Mouse (Mus musculus): ENCODE measurements around the gene Mylpf. TPM values are rescaled to one million over a fixed set of nuclear protein-coding genes. Genes with fewer than 3 reads are reported as not detected.
A peak's percentile ranks its signal among the peaks of the same experiment; 100 is the strongest.

Mylpf gene
- polyA plus RNA-seq, 1 experiment from 2014 or later: 37.6 TPM

DNA sequence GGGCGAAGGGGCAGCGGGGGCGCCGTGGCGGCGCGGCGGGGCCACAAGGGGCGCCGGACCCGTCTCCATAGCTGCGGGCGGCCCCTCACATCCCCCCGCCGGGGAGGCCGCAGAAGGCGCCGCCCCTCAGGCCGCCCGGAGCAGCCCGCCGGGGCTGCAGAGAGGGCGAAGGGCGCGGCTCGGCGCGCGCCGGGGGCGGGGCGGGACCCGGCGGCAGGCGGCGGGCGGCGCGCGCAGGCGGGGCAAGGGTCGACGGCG is 466 bp upstream of the Mylpf start, which contains the start of gene Tbc1d10b:
Gene Tbc1d10b (minus strand): TSS at position 174 of the 258 bp plus-strand sequence.
- Histone ChIP-seq H3K4me2 (peak within 1 kb of the TSS; percentile 91), H3K36me3 (peaks cover 27% of the 10 kb centered on the region), H3K9ac (peak within 1 kb of the TSS; percentile 98), H3K9me3 (replicated peaks) (no peaks in the 10 kb centered on the region), H3K4me3 (peak within 1 kb of the TSS; percentile 96), H3K27ac (peak within 1 kb of the TSS; percentile 99), H3K4me1 (peaks cover 59% of the 10 kb centered on the region), H3K27me3 (replicated peaks) (no peaks in the 10 kb centered on the region)
- peak; percentile 54 for ATAC-seq
- 2% methylated on average over 27 of the region's 44 CpGs for WGBS (ENCODE audit: insufficient replicate concordance)

DNA sequence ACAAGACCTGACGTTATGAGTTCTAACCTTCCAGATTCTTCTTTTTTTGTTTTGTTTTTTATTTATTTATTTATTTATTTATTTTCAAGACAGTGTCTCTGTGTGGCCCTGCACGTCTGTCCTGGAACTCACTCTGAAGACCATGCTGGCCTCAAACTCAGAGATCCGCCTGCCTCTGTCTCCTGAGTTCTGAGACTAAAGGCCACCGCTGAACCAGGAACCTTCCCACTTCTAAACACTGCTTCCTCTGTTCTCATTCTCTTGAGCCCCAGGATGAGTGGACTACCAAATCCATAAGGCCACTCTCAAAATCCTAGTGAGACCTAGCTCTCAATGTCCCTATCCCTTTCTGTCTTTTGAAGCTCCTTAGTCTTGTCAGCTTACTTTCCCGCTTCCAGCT is 1.2 kb downstream of the Mylpf start:
- ATAC-seq: no peak
- peak overlapping the region; percentile 99 for H3K27ac ChIP-seq
- H3K9me3 ChIP-seq (replicated peaks): no peaks in the 10 kb centered on the region
- peaks cover 65% of the 10 kb centered on the region for H3K4me1 ChIP-seq
- peak overlapping the region; percentile 98 for H3K9ac ChIP-seq
- peak overlapping the region; percentile 96 for H3K4me3 ChIP-seq
- H3K36me3 ChIP-seq: peaks cover 13% of the 10 kb centered on the region
- WGBS (ENCODE audit: insufficient replicate concordance): 69% methylated on average over 5 of the region's 5 CpGs
- no peaks in the 10 kb centered on the region for H3K27me3 ChIP-seq (replicated peaks)
- peak overlapping the region; percentile 91 for H3K4me2 ChIP-seq

DNA sequence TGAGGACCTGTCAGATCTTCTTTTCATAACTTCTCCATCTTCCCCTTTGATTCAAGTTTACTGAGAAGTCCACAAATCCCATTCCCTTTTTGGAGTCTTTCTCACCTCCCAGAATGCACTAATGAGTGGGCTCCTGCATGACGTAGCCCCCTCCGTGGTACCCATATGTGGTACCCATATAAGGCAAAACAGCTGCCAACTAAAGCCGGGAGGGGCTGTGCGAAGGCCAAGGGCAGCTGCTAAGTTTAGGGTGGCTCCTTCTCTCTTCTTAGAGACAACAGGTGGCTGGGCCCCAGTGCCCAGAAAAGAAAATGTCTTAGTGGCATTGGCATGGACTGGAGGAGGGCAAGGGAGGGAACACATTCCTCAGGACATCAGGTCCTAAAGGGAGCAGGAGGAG is 1.6 kb downstream of the Mylpf start:
- peaks cover 65% of the 10 kb centered on the region for H3K4me1 ChIP-seq

DNA sequence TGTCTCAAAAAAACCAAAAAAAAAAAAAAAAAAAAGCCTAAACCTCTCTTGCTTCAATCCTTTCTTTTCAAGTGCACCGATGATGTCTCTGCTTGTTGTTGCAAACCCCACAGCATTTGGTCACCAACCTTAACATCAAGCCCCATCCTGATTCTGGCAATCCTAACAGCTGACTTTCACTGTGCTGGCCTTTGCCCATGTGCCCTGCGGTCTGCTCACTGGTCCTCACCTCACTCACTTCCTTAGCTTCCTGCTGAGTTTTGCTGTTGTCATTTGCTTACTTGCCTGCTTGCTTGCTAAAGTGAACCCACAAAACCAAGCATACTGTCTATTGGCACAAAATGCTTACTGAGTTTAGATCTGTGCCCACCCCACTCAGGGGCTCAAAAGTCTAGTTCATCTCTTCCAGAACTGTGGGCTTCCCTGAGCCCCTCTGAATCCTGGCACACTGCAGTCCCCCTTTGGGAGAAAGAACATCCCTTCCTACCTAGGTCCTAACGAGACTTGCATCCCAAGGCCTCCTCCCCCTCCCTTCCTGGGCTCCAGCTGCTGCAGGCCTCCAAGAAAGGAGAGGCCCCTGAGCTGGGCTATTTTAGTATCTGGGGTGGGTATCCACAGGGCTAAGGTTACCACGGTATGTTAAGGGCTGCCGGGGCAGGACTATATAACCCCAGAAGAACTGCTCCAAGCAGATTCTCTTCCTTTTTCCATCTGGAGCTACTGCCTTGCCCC is 2.5 kb downstream of the Mylpf start:
- no peaks in the 10 kb centered on the region for H3K27me3 ChIP-seq (replicated peaks)
- no peaks in the 10 kb centered on the region for H3K9me3 ChIP-seq (replicated peaks)
- H3K27ac ChIP-seq: no peak overlapping the region; the same call in 1 of the 2 replicates
- no peak for ATAC-seq
- no peak overlapping the region for H3K4me3 ChIP-seq
- WGBS (ENCODE audit: insufficient replicate concordance): 79% methylated on average over 5 of the region's 5 CpGs
- H3K36me3 ChIP-seq: peaks cover 3% of the 10 kb centered on the region; the same call in 1 of the 2 replicates
- H3K4me2 ChIP-seq: no peak overlapping the region
- H3K4me1 ChIP-seq: peaks cover 64% of the 10 kb centered on the region
- H3K9ac ChIP-seq: no peak overlapping the region

More for the DNA sequence above, 1.6 kb downstream of the Mylpf start:
- peak overlapping the region; percentile 99 for H3K27ac ChIP-seq
- no peak for ATAC-seq
- no peaks in the 10 kb centered on the region for H3K9me3 ChIP-seq (replicated peaks)
- H3K36me3 ChIP-seq: peaks cover 9% of the 10 kb centered on the region
- no peaks in the 10 kb centered on the region for H3K27me3 ChIP-seq (replicated peaks)
- WGBS (ENCODE audit: insufficient replicate concordance): 90% methylated on average over 4 of the region's 4 CpGs
- peak overlapping the region; percentile 91 for H3K4me2 ChIP-seq
- peak overlapping the region; percentile 96 for H3K4me3 ChIP-seq
- H3K9ac ChIP-seq: peak overlapping the region; percentile 98

DNA sequence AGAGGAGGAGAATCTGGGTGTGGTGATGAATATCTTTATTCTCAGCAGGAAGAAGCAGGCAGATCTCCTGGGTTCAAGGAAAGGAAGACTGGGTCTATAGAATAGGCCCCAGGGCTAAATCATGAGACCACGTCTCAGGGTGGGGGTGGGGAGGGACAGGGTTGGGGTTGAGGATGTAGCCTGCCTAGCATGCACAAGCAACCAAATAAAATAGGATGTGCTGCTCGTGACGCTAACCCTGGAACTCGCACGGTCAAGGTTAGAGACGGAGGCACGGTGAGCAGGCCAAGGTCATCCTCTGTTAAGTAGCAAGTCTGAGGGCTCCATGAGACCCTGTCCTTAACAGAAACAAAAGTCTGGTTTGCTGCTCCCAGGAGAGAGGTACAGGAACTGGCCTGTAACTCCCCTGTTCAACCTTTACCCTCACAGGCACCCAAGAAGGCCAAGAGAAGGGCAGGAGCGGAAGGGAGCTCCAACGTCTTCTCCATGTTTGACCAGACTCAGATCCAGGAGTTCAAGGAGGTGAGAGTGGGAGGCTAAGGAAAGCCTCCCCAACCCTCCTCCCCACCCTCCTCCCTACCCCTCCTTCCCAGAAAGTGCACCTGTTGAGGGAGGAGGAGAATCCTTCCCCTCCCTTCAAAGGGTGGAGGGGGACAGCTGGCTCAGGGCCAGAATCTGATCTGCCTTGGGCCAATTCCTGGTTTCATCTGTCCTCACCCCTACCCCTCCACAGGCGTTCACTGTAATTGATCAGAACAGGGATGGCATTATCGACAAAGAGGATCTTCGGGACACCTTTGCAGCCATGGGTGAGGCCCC is 4.0 kb downstream of the Mylpf start:
- H3K27ac ChIP-seq: no peak overlapping the region
- H3K9me3 ChIP-seq (replicated peaks): no peaks in the 10 kb centered on the region
- no peak overlapping the region for H3K4me3 ChIP-seq
- no peaks in the 10 kb centered on the region for H3K36me3 ChIP-seq
- H3K4me2 ChIP-seq: no peak overlapping the region
- H3K27me3 ChIP-seq (replicated peaks): no peaks in the 10 kb centered on the region
- 82% methylated on average over 12 of the region's 12 CpGs for WGBS (ENCODE audit: insufficient replicate concordance)
- ATAC-seq: no peak
- H3K4me1 ChIP-seq: peaks cover 68% of the 10 kb centered on the region
- H3K9ac ChIP-seq: no peak overlapping the region

DNA sequence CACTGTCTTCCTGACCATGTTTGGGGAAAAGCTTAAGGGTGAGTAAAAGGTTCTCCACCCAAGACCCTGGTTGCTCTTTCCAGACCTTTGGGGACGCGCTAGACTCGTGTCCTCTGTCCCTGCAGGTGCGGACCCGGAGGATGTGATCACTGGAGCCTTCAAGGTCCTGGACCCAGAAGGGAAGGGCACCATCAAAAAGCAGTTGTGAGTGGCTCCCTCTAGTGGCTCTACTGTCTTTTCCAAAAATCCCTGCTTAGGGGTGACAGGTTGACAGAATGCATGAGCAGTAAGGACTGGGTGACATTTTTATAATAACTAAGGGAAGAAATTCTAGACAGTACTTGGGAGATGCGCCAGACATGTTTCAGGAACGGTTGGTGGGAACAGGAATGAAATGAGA is 4.8 kb downstream of the Mylpf start:
- Histone ChIP-seq H3K27ac (no peak overlapping the region), H3K36me3 (no peaks in the 10 kb centered on the region), H3K4me3 (no peak overlapping the region), H3K9ac (no peak overlapping the region), H3K27me3 (replicated peaks) (no peaks in the 10 kb centered on the region), H3K4me2 (no peak overlapping the region), H3K9me3 (replicated peaks) (no peaks in the 10 kb centered on the region), H3K4me1 (peaks cover 76% of the 10 kb centered on the region)
- no peak for ATAC-seq
- WGBS (ENCODE audit: insufficient replicate concordance): 27% methylated on average over 7 of the region's 7 CpGs

DNA sequence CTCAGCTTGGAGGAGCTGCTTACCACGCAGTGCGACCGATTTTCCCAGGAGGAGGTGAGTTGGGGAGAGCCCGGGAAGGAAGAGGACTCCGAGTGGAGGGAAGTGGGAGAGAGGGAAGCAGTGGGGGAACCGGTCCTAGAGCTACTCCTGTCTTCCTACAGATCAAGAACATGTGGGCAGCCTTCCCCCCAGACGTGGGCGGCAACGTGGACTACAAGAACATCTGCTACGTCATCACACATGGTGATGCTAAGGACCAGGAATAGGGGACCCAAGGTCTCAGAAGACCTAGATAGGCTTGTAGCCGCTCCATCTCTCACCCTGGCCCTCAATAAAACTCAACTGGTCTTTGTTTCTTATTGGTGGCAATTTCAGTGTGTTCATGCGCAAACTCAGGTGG is 5.2 kb downstream of the Mylpf start:
- 64% methylated on average over 12 of the region's 12 CpGs for WGBS (ENCODE audit: insufficient replicate concordance)
- Histone ChIP-seq H3K4me2 (no peak overlapping the region), H3K27ac (no peak overlapping the region), H3K9me3 (replicated peaks) (no peaks in the 10 kb centered on the region), H3K4me3 (no peak overlapping the region), H3K36me3 (no peaks in the 10 kb centered on the region), H3K4me1 (peaks cover 81% of the 10 kb centered on the region), H3K9ac (no peak overlapping the region), H3K27me3 (replicated peaks) (no peaks in the 10 kb centered on the region)
- no peak for ATAC-seq

DNA sequence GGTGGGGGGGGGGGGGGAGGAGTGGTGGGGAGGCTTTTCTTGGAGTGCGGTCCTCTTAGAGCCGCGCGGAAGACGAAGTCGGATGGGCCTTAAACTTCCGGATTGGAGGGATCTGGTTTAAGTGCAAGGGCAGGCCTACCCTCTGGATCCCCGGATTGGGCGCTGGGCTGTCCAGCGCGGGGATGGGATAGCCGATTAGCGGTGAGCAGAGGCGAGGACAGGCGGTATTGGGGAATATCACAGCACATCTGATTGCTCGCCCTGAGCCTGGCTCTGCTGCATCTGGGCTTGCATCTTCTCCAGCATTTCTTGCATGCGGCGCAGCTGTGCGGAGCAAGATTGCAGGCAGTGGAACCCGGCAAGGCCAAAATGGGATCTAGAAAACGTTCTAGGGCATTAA is 5.8 kb downstream of the Mylpf start:
- Histone ChIP-seq H3K4me2 (peak overlapping the region; percentile 61), H3K4me3 (no peak overlapping the region), H3K9ac (peak overlapping the region; percentile 37; the same call in 1 of the 2 replicates), H3K9me3 (replicated peaks) (no peaks in the 10 kb centered on the region), H3K27me3 (replicated peaks) (no peaks in the 10 kb centered on the region), H3K4me1 (peaks cover 83% of the 10 kb centered on the region), H3K36me3 (no peaks in the 10 kb centered on the region), H3K27ac (peak overlapping the region; percentile 39; the same call in 1 of the 2 replicates)
- 58% methylated on average over 21 of the region's 21 CpGs for WGBS (ENCODE audit: insufficient replicate concordance)
- ATAC-seq: no peak

DNA sequence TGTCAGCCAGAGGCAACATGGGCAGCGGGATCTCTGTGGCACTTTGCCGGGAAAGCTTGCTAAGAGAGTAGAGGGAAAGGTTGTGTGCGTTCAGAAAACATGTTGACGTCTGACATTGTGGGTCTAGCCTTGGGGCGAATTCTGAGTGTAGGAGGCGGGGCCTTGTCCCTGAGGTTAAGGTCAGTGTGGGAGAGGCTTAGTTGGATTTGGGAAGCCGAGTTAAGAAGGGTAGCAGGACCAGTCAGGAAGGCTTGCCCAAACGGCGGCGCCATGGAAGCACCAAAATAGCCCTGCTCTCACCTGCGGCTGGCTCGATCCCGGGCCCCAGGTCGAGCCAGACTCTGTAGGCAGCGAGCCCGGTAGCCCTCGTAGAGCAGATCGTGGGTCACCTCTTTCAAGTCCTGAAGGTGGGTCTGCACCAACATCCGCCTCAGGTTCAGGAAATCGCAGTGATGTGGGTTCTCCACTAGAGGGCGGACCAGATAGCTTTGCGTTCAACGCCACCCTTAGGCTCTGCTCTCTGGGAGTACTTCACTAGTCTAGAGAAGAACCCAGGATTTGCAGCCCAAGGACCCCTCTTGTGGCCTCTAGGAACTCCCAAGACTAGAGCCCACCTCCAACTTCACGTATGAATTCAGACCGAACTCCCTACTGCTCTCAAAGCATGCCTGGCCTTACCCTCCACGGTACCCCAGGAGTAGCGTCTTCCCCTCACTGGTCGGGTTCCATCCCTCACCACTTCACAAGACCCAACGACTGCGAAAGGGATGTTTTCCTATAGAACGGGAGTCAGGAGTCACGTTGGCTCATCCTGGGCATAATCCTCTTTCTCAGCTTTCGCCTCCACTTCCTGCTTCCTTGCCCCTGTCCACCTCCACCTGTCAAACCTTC is 6.5 kb downstream of the Mylpf start:
- H3K4me2 ChIP-seq: peak overlapping the region; percentile 61
- H3K27ac ChIP-seq: peak overlapping the region; percentile 39
- H3K9ac ChIP-seq: peak overlapping the region; percentile 37; the same call in 1 of the 2 replicates
- H3K27me3 ChIP-seq (replicated peaks): no peaks in the 10 kb centered on the region
- H3K36me3 ChIP-seq: no peaks in the 10 kb centered on the region
- H3K4me3 ChIP-seq: peak overlapping the region; percentile 31
- peak; percentile 33 for ATAC-seq
- peaks cover 77% of the 10 kb centered on the region for H3K4me1 ChIP-seq
- WGBS (ENCODE audit: insufficient replicate concordance): 27% methylated on average over 33 of the region's 33 CpGs
- no peaks in the 10 kb centered on the region for H3K9me3 ChIP-seq (replicated peaks)

DNA sequence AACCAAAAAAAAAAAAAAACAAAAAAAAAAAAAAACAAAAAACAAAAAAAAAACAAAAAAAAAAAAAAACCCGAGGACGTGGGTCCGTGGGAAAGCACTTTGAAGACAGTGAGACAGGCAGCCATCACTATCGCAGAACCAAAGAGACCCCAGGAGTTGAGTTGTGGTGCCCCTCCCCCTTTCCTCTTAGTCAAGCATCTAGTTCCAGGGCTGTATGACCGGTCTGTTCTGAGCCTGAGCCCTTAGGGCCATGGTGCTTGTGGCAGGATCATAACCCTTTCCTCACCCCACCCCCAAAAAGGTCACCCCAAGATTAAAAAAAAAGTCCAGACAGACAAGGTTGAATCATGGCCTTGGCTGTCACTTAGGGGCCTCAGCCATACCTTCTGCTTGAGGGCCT is 7.6 kb downstream of the Mylpf start:
- Histone ChIP-seq H3K36me3 (no peaks in the 10 kb centered on the region), H3K9ac (no peak overlapping the region), H3K4me2 (0 out of 2 replicates have a peak overlapping the region, but pooled peaks have one; percentile 51), H3K4me1 (peaks cover 68% of the 10 kb centered on the region), H3K9me3 (replicated peaks) (no peaks in the 10 kb centered on the region), H3K27ac (peak overlapping the region; percentile 90), H3K27me3 (replicated peaks) (no peaks in the 10 kb centered on the region), H3K4me3 (no peak overlapping the region)
- WGBS (ENCODE audit: insufficient replicate concordance): 87% methylated on average over 5 of the region's 5 CpGs
- no peak for ATAC-seq

DNA sequence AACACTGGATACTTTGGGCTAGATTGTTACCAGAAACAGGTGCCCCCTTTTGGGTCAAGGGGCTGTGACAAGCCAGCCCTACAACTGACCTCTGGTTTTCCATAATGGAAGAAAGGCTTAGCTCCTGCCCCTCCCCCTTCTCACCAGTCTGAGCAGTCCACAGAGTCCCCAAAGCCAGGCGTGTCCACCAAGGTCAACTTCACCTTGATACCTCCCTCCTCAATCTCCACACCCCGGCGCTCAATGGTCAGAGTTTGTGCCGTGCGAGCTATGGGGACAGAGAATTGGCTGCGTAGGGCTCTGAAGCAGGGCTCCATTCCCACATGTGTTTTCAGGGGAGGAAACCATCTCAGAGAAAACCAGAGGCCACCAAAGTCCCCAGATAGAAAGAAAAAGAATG is 8.8 kb downstream of the Mylpf start:
- Histone ChIP-seq H3K27me3 (replicated peaks) (no peaks in the 10 kb centered on the region), H3K9ac (peak overlapping the region; percentile 49), H3K4me3 (peak overlapping the region; percentile 23; the same call in 1 of the 2 replicates), H3K9me3 (replicated peaks) (no peaks in the 10 kb centered on the region), H3K4me1 (peaks cover 62% of the 10 kb centered on the region), H3K36me3 (no peaks in the 10 kb centered on the region), H3K27ac (peak overlapping the region; percentile 90), H3K4me2 (peak overlapping the region; percentile 51)
- WGBS (ENCODE audit: insufficient replicate concordance): 71% methylated on average over 6 of the region's 6 CpGs
- ATAC-seq: no peak

All from liver, embryonic 12.5 days (tissue).